Mouse (Mus musculus) MEL (cell line): ENCODE measurements around the gene Sema5a. TPM values are rescaled to one million over a fixed set of nuclear protein-coding genes. Genes with fewer than 3 reads are reported as not detected.

ENCODE experiments used
- DNase-seq: peaks from one replicate; pipeline ENCODE4 v3.0.0; 2011; ENCODE audit warnings: low read depth, low spot score
- H3K27ac ChIP-seq: 2 replicates; pipeline ENCODE4 v1.5.1; 2012; ENCODE audit warnings: low read depth, mild to moderate bottlenecking, control low read depth, low read length, moderate library complexity; ENCODE audit not compliant: control insufficient read depth
- H3K27me3 ChIP-seq, 2 experiments: fragments of 150-350 bp in 1 of 2; sonication (generic) in 1 of 2; 2 replicates each; pipeline ENCODE4 v1.6.1; 2012; ENCODE audit warnings: low read length in 2 of 2, mild to moderate bottlenecking in 2 of 2, improper control_type of control experiment in 1 of 2, moderate library complexity in 1 of 2; ENCODE audit not compliant: insufficient read depth in 2 of 2, control insufficient read depth in 1 of 2
- H3K36me3 ChIP-seq, 2 experiments: 2 replicates each; pipeline ENCODE4 v1.6.1; 2012 to 2014; ENCODE audit warnings: low read length in 2 of 2, improper control_type of control experiment in 1 of 2, inconsistent platforms in 1 of 2, mild to moderate bottlenecking in 1 of 2; ENCODE audit not compliant: insufficient read depth in 2 of 2, control insufficient read depth in 1 of 2
- H3K4me1 ChIP-seq, 2 experiments: fragments of 150-350 bp in 1 of 2; sonication (generic) in 1 of 2; 2 replicates each; pipeline ENCODE4 v1.6.1; 2012; ENCODE audit warnings: low read length in 2 of 2, improper control_type of control experiment in 1 of 2, mild to moderate bottlenecking in 1 of 2; ENCODE audit not compliant: insufficient read depth in 2 of 2, control insufficient read depth in 1 of 2
- H3K4me3 ChIP-seq, 2 experiments: fragments of 150-350 bp in 1 of 2; sonication (generic) in 1 of 2; 2 replicates each; pipeline ENCODE4 v1.5.1; 2012; ENCODE audit warnings: low read depth in 2 of 2, low read length in 2 of 2, mild to moderate bottlenecking in 2 of 2, moderate library complexity in 2 of 2, control low read depth in 1 of 2, improper control_type of control experiment in 1 of 2; ENCODE audit not compliant: control insufficient read depth in 1 of 2, insufficient read depth in 1 of 2
- H3K79me2 ChIP-seq: 2 replicates; pipeline ENCODE4 v1.6.1; 2012; ENCODE audit warnings: mild to moderate bottlenecking, low read length, moderate library complexity; ENCODE audit not compliant: control insufficient read depth, poor library complexity, insufficient read depth
- H3K9ac ChIP-seq: 2 replicates; pipeline ENCODE4 v1.6.1; 2012; ENCODE audit warnings: low read depth, mild to moderate bottlenecking, control low read depth, low read length, moderate library complexity; ENCODE audit not compliant: control insufficient read depth, poor library complexity, severe bottlenecking
- H3K9me3 ChIP-seq: fragments of 150-350 bp; sonication (generic); replicated peaks from 2 replicates; pipeline ENCODE4 v1.6.1; 2012; ENCODE audit warnings: mild to moderate bottlenecking, low read length, improper control_type of control experiment, moderate library complexity; ENCODE audit not compliant: insufficient read depth
- CTCF ChIP-seq, 3 experiments: IDR thresholded peaks in 2 of 3; conservative IDR thresholded peaks in 1 of 3; 2 replicates each; pipeline ENCODE4 v1.5.1; 2011 to 2012; ENCODE audit warnings: low read length in 3 of 3, low read depth in 2 of 3, mild to moderate bottlenecking in 2 of 3, improper control_type of control experiment in 1 of 3, inconsistent platforms in 1 of 3, mixed read lengths in 1 of 3, moderate library complexity in 1 of 3; ENCODE audit not compliant: control insufficient read depth in 1 of 3, insufficient read depth in 1 of 3, poor library complexity in 1 of 3, severe bottlenecking in 1 of 3
- E2F4 ChIP-seq: IDR thresholded peaks from 2 replicates; pipeline ENCODE4 v1.6.1; 2011; ENCODE audit warnings: low read depth, low read length, improper control_type of control experiment, borderline replicate concordance
- ETS1 ChIP-seq: IDR thresholded peaks from 2 replicates; pipeline ENCODE4 v1.6.1; 2012; ENCODE audit warnings: low read depth, mild to moderate bottlenecking, inconsistent platforms, low read length, improper control_type of control experiment, moderate library complexity
- HCFC1 ChIP-seq: IDR thresholded peaks from 2 replicates; pipeline ENCODE4 v1.6.1; 2012; ENCODE audit warnings: low read depth, mild to moderate bottlenecking, inconsistent platforms, low read length, improper control_type of control experiment, moderate library complexity
- JUND ChIP-seq: IDR thresholded peaks from 2 replicates; pipeline ENCODE4 v1.6.1; 2011; ENCODE audit warnings: low read depth, mild to moderate bottlenecking, improper control_type of control experiment, low read length
- MAX ChIP-seq: IDR thresholded peaks from 2 replicates; pipeline ENCODE4 v1.6.1; 2011; ENCODE audit warnings: low read length, improper control_type of control experiment
- MEF2A ChIP-seq: IDR thresholded peaks from 2 replicates; pipeline ENCODE4 v1.6.1; 2014; ENCODE audit warnings: low read depth, mild to moderate bottlenecking, inconsistent platforms, low read length, improper control_type of control experiment; ENCODE audit not compliant: poor library complexity, insufficient replicate concordance, severe bottlenecking; ENCODE audit errors: extremely low read depth
- NRF1 ChIP-seq: IDR thresholded peaks from 2 replicates; pipeline ENCODE4 v1.6.1; 2014; ENCODE audit warnings: low read depth, mild to moderate bottlenecking, inconsistent platforms, low read length, improper control_type of control experiment, moderate library complexity; ENCODE audit not compliant: poor library complexity, insufficient read depth, severe bottlenecking
- POLR2AphosphoS2 ChIP-seq: IDR thresholded peaks from 2 replicates; pipeline ENCODE4 v1.6.1; 2011; ENCODE audit warnings: low read length, improper control_type of control experiment
- RAD21 ChIP-seq: IDR thresholded peaks from 2 replicates; pipeline ENCODE4 v1.6.1; 2011; ENCODE audit warnings: mild to moderate bottlenecking, low read depth, low read length, improper control_type of control experiment
- SIN3A ChIP-seq: IDR thresholded peaks from 2 replicates; pipeline ENCODE4 v1.6.1; 2012; ENCODE audit warnings: low read length, improper control_type of control experiment, inconsistent platforms
- TAL1 ChIP-seq: IDR thresholded peaks from 2 replicates; pipeline ENCODE4 v1.6.1; 2012; ENCODE audit warnings: mild to moderate bottlenecking, inconsistent platforms, low read length, moderate library complexity, mixed read lengths
- TCF12 ChIP-seq: IDR thresholded peaks from 2 replicates; pipeline ENCODE4 v1.6.1; 2014; ENCODE audit warnings: low read depth, mild to moderate bottlenecking, inconsistent platforms, low read length, improper control_type of control experiment, moderate library complexity
- UBTF ChIP-seq: IDR thresholded peaks from 2 replicates; pipeline ENCODE4 v1.6.1; 2012; ENCODE audit warnings: low read depth, mild to moderate bottlenecking, inconsistent platforms, low read length, improper control_type of control experiment, moderate library complexity, borderline replicate concordance; ENCODE audit not compliant: insufficient read depth
- ZC3H11A ChIP-seq: IDR thresholded peaks from 2 replicates; pipeline ENCODE4 v1.6.1; 2012; ENCODE audit warnings: low read depth, mild to moderate bottlenecking, inconsistent platforms, low read length, improper control_type of control experiment
- ZKSCAN1 ChIP-seq: IDR thresholded peaks from 2 replicates; pipeline ENCODE4 v1.6.1; 2012; ENCODE audit warnings: low read depth, mild to moderate bottlenecking, inconsistent platforms, low read length, improper control_type of control experiment, moderate library complexity
- ZMIZ1 ChIP-seq: IDR thresholded peaks from 2 replicates; pipeline ENCODE4 v1.6.1; 2012; ENCODE audit warnings: low read depth, mild to moderate bottlenecking, inconsistent platforms, low read length, improper control_type of control experiment, moderate library complexity
- ZNF384 ChIP-seq: IDR thresholded peaks from 2 replicates; pipeline ENCODE4 v1.6.1; 2012; ENCODE audit warnings: low read depth, mild to moderate bottlenecking, inconsistent platforms, low read length, improper control_type of control experiment
- polyA plus RNA-seq, 2 experiments: library from polyadenylated mRNA; stranded (reverse) in 1 of 2; unstranded in 1 of 2; fragments of >175 nt in 1 of 2; fragments of >200 nt in 1 of 2; gene quantifications; 2 replicates each; pipeline versions ENCODE4 v1.2.1 to v1.2.4; 2012; ENCODE audit warnings: low replicate concordance in 2 of 2, low read depth in 1 of 2; ENCODE audit not compliant: insufficient read length in 2 of 2, insufficient read depth in 1 of 2, missing spikeins in 1 of 2
- total RNA-seq: library from RNA; depleted of rRNA; stranded (reverse); fragments of 300-350 nt; gene quantifications from 2 replicates; pipeline ENCODE4 v1.2.3, GENCODE M21; 2012

Gene Sema5a
- total and polyA plus RNA-seq, 3 experiments, result not detected

DNA sequence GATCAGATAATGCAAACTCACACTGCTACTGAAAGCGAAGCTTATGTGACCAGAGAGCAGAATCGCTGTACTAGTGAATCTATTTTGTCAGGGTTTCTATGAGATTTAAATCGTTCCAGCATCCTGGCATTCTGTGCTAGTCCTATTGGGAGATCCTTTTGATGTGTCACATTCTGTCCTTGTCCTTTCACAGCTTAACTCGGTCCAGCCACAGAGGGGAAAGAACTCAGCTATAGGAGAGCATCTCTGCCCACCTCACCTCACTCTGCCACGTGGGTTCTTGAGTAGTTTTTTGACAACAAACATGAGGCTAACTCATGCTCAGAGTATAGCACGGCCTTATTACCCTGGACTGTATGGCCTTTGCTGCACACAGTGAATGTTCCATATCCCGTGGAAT lies 302.1 kb downstream of the Sema5a start:
- Histone ChIP-seq H3K4me3 (no peak overlapping the region), H3K36me3 (no peaks in the 10 kb centered on the region), H3K4me1 (no peaks in the 10 kb centered on the region), H3K79me2 (no peaks in the 10 kb centered on the region)
- TF ChIP-seq TAL1 (no peak), ETS1 (no peak), E2F4 (no peak), ZKSCAN1 (no peak), HCFC1 (no peak), POLR2AphosphoS2 (no peak)
- TF ChIP-seq, all 39 proteins: peak for 0
- Histone ChIP-seq H3K27me3 (no peaks in the 10 kb centered on the region), H3K9ac (no peak overlapping the region), H3K9me3 (no peaks in the 10 kb centered on the region), H3K27ac (no peak overlapping the region)
- no peak for DNase-seq

DNA sequence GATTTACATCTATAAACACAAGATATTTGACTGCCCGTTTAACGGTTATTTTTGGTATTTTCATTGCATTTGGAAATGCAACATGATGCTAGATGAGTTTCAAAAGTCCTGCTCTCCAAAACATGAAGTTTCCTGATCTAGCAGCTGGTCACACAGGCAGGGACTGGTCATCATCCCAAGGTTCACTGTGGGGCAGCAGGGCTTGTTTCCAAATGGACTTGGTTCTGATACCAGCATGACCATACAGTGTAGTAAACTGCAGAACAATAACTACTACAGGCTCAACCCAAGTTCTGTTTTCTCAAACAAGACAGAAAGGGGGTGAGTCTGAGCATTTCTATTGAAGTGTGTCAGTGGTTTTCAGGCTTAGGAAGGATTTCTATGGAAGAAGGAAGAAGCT lies 314.3 kb downstream of the Sema5a start:
- Histone ChIP-seq H3K79me2 (no peaks in the 10 kb centered on the region), H3K9me3 (no peaks in the 10 kb centered on the region), H3K27ac (no peak overlapping the region), H3K27me3 (no peaks in the 10 kb centered on the region), H3K9ac (no peak overlapping the region), H3K4me1 (no peaks in the 10 kb centered on the region), H3K36me3 (no peaks in the 10 kb centered on the region), H3K4me3 (no peak overlapping the region)
- no peak for DNase-seq
- TF ChIP-seq SIN3A, result no peak
- no peak for TF ChIP-seq E2F4
- TF ChIP-seq CTCF (IDR thresholded peaks at IDR 0.05 in 2 of 3, conservative IDR thresholded peaks at IDR 0.05 in 1 of 3; ENCODE audit: control insufficient read depth in 1 of 3, insufficient read depth in 1 of 3, low read depth in 2 of 3, low read length in 3 of 3, poor library complexity in 1 of 3, severe bottlenecking in 1 of 3), result no peak
- no peak for TF ChIP-seq RAD21

DNA sequence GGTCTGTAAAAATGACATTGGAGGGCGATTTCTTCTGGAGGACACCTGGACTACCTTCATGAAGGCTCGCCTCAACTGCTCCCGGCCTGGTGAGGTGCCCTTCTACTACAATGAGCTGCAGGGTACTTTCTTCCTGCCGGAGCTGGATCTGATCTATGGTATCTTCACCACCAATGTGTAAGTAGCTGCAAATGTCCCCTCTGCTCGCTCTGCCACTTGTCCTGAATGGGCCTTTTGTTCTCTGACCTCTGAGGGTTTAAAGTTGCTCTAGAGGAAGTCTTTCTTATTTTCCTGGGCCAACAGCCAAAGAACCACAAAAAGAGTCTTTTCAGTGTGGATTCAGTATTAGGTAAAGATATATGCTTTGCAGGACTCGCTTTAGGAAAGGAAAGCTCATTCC lies 318.0 kb downstream of the Sema5a start:
- Histone ChIP-seq H3K4me1 (no peaks in the 10 kb centered on the region), H3K9ac (no peak overlapping the region), H3K79me2 (no peaks in the 10 kb centered on the region), H3K9me3 (no peaks in the 10 kb centered on the region), H3K36me3 (no peaks in the 10 kb centered on the region), H3K27me3 (no peaks in the 10 kb centered on the region), H3K4me3 (no peak overlapping the region), H3K27ac (no peak overlapping the region)
- no peak for TF ChIP-seq JUND
- no peak for TF ChIP-seq SIN3A
- no peak for TF ChIP-seq MEF2A
- TF ChIP-seq POLR2AphosphoS2, result no peak
- TF ChIP-seq ZKSCAN1, result no peak
- no peak for TF ChIP-seq RAD21
- TF ChIP-seq NRF1, result no peak
- TF ChIP-seq TCF12, result no peak
- no peak for TF ChIP-seq MAX
- no peak for TF ChIP-seq ZNF384
- TF ChIP-seq ZC3H11A, result no peak
- TF ChIP-seq ZMIZ1, result no peak
- no peak for TF ChIP-seq UBTF
- no peak for TF ChIP-seq CTCF (IDR thresholded peaks at IDR 0.05 in 2 of 3, conservative IDR thresholded peaks at IDR 0.05 in 1 of 3; ENCODE audit: control insufficient read depth in 1 of 3, insufficient read depth in 1 of 3, low read depth in 2 of 3, low read length in 3 of 3, poor library complexity in 1 of 3, severe bottlenecking in 1 of 3)
- no peak for DNase-seq
